Mouse (Mus musculus) heart, embryonic 16.5 days (tissue): ENCODE measurements around the gene Cln6. TPM values are rescaled to one million over a fixed set of nuclear protein-coding genes. Genes with fewer than 3 reads are reported as not detected.

ENCODE experiments used
- ATAC-seq: fragments of 200-750 bp; cut with Nextera tagmentation; replicated peaks from 2 replicates; pipeline ENCODE4 v1.8.0; 2017; ENCODE audit warnings: moderate number of reproducible peaks; ENCODE audit not compliant: insufficient read depth, low FRiP score; ENCODE audit errors: extremely low read depth
- H3K27ac ChIP-seq: fragments of 300-500 bp; sonication (generic); 2 replicates; pipeline ENCODE4 v1.5.1; 2014; ENCODE audit warnings: mild to moderate bottlenecking, low read length, control low read depth, moderate library complexity
- H3K27me3 ChIP-seq: fragments of 300-500 bp; sonication (generic); 2 replicates; pipeline ENCODE4 v1.6.1; 2014; ENCODE audit warnings: low read length, mixed read lengths; ENCODE audit not compliant: control insufficient read depth, insufficient read depth
- H3K36me3 ChIP-seq: fragments of 300-500 bp; sonication (generic); 2 replicates; pipeline ENCODE4 v1.6.1; 2014; ENCODE audit not compliant: control insufficient read depth, insufficient read depth
- H3K4me1 ChIP-seq: fragments of 300-500 bp; sonication (generic); 2 replicates; pipeline ENCODE4 v1.6.1; 2014; ENCODE audit warnings: low read length, mixed read lengths; ENCODE audit not compliant: control insufficient read depth, insufficient read depth
- H3K4me2 ChIP-seq: fragments of 300-500 bp; sonication (generic); 2 replicates; pipeline ENCODE4 v1.6.1; 2014; ENCODE audit warnings: low read depth, mild to moderate bottlenecking, control low read depth, low read length
- H3K4me3 ChIP-seq: fragments of 300-500 bp; sonication (generic); 2 replicates; pipeline ENCODE4 v1.5.1; 2014; ENCODE audit warnings: mild to moderate bottlenecking, control low read depth, low read length
- H3K9ac ChIP-seq: fragments of 300-500 bp; sonication (generic); 2 replicates; pipeline ENCODE4 v1.6.1; 2014; ENCODE audit warnings: low read length, control low read depth
- H3K9me3 ChIP-seq: fragments of 300-500 bp; sonication (generic); replicated peaks from 2 replicates; pipeline ENCODE4 v1.6.1; 2016; ENCODE audit warnings: low read length; ENCODE audit not compliant: control insufficient read depth
- WGBS: fragments of 180-500 bp; shearing (Covaris S2); extraction: QIAGEN DNeasy Blood & Tissue Kit; methylation state at CpG from one replicate; pipeline ENCODE4 v1.1.7; 2014; 5-methylcytosine and 5-hydroxymethylcytosine counted together
- polyA plus RNA-seq: library from polyadenylated mRNA; unstranded; fragments of >200 nt; fragmentation: Nextera tagmentation; extraction: Ambion mirVana; gene quantifications from 2 replicates; pipeline ENCODE4 v1.2.1, GENCODE M21; 2015

Cln6 gene
- polyA plus RNA-seq, 1 experiment from 2014 or later, result 15.9 TPM

GRCm38 (mm10) chr9:62826456-62826855 is 12.1 kb upstream of the Cln6 start:
- no peak for ATAC-seq
- Histone ChIP-seq H3K27ac (no peak overlapping the region), H3K4me2 (no peak overlapping the region), H3K36me3 (no peaks in the 10 kb centered on the region), H3K9me3 (no peaks in the 10 kb centered on the region), H3K9ac (no peak overlapping the region), H3K4me3 (no peak overlapping the region), H3K4me1 (peaks cover 9% of the 10 kb centered on the region; the same call in 1 of the 2 replicates), H3K27me3 (no peaks in the 10 kb centered on the region)
- WGBS, result 18% methylated on average over 7 of the region's 7 CpGs

GRCm38 (mm10) chr9:62827939-62828652 is 10.5 kb upstream of the Cln6 start:
- no peak for ATAC-seq
- WGBS, result 3% methylated on average over 24 of the region's 24 CpGs
- Histone ChIP-seq H3K9me3 (no peaks in the 10 kb centered on the region), H3K27ac (peak overlapping the region; percentile 67), H3K4me3 (peak overlapping the region; percentile 46), H3K36me3 (no peaks in the 10 kb centered on the region), H3K9ac (peak overlapping the region; percentile 52; the same call in 1 of the 2 replicates), H3K27me3 (no peaks in the 10 kb centered on the region), H3K4me2 (peak overlapping the region; percentile 77), H3K4me1 (peaks cover 9% of the 10 kb centered on the region; the same call in 1 of the 2 replicates)

- peaks cover 9% of the 10 kb centered on the region; the same call in 1 of the 2 replicates for H3K4me1 ChIP-seq
- H3K27me3 ChIP-seq, result no peaks in the 10 kb centered on the region
- peak overlapping the region; percentile 77 for H3K4me2 ChIP-seq
- H3K9ac ChIP-seq, result no peak overlapping the region
- no peaks in the 10 kb centered on the region for H3K36me3 ChIP-seq
- H3K4me3 ChIP-seq, result peak overlapping the region; percentile 46
- no peaks in the 10 kb centered on the region for H3K9me3 ChIP-seq
- H3K27ac ChIP-seq, result peak overlapping the region; percentile 67; the same call in 1 of the 2 replicates
- WGBS, result under 1% methylated on average over 23 of the region's 23 CpGs
- ATAC-seq, result peak; percentile 97
These were observed 9.9 kb upstream of the Cln6 start for GRCm38 (mm10) chr9:62828662-62829086.

- peaks cover 9% of the 10 kb centered on the region; the same call in 1 of the 2 replicates for H3K4me1 ChIP-seq
- H3K4me2 ChIP-seq, result no peak overlapping the region
- H3K27me3 ChIP-seq, result no peaks in the 10 kb centered on the region
- H3K9me3 ChIP-seq, result no peaks in the 10 kb centered on the region
- no peak overlapping the region for H3K27ac ChIP-seq
- H3K36me3 ChIP-seq, result no peaks in the 10 kb centered on the region
- H3K4me3 ChIP-seq, result no peak overlapping the region
- ATAC-seq, result no peak
- H3K9ac ChIP-seq, result no peak overlapping the region
- WGBS, result 77% methylated on average over 6 of the region's 6 CpGs
These were observed 8.7 kb upstream of the Cln6 start for GRCm38 (mm10) chr9:62829877-62830276.

- 62% methylated on average over 5 of the region's 5 CpGs for WGBS
- Histone ChIP-seq H3K4me1 (peaks cover 13% of the 10 kb centered on the region), H3K27me3 (no peaks in the 10 kb centered on the region), H3K4me3 (no peak overlapping the region), H3K4me2 (no peak overlapping the region), H3K9me3 (no peaks in the 10 kb centered on the region), H3K9ac (no peak overlapping the region), H3K27ac (no peak overlapping the region), H3K36me3 (no peaks in the 10 kb centered on the region)
- no peak for ATAC-seq
These were observed 3.7 kb upstream of the Cln6 start for GRCm38 (mm10) chr9:62834906-62835305.

GRCm38 (mm10) chr9:62835705-62836446 is 2.7 kb upstream of the Cln6 start:
- Histone ChIP-seq H3K9me3 (no peaks in the 10 kb centered on the region), H3K36me3 (no peaks in the 10 kb centered on the region), H3K27ac (no peak overlapping the region), H3K4me2 (no peak overlapping the region), H3K4me3 (no peak overlapping the region), H3K4me1 (peaks cover 13% of the 10 kb centered on the region), H3K9ac (no peak overlapping the region), H3K27me3 (no peaks in the 10 kb centered on the region)
- 70% methylated on average over 4 of the region's 4 CpGs for WGBS
- ATAC-seq, result no peak

- peak overlapping the region; percentile 84; the same call in 1 of the 2 replicates for H3K4me2 ChIP-seq
- peak overlapping the region; percentile 83 for H3K27ac ChIP-seq
- WGBS, result 41% methylated on average over 3 of the region's 3 CpGs
- H3K9ac ChIP-seq, result no peak overlapping the region
- ATAC-seq, result 0 out of 2 replicates have a peak, but pooled peaks have one; percentile 3
- no peak overlapping the region for H3K4me3 ChIP-seq
- no peaks in the 10 kb centered on the region for H3K27me3 ChIP-seq
- no peaks in the 10 kb centered on the region for H3K9me3 ChIP-seq
- H3K4me1 ChIP-seq, result peaks cover 13% of the 10 kb centered on the region
- no peaks in the 10 kb centered on the region for H3K36me3 ChIP-seq
These were observed 974 bp upstream of the Cln6 start for GRCm38 (mm10) chr9:62837611-62838010.

GRCm38 (mm10) chr9:62838146-62838505 is 459 bp upstream of the Cln6 start:
- no peaks in the 10 kb centered on the region for H3K9me3 ChIP-seq
- no peaks in the 10 kb centered on the region for H3K27me3 ChIP-seq
- H3K27ac ChIP-seq, result peak overlapping the region; percentile 83
- H3K36me3 ChIP-seq, result no peaks in the 10 kb centered on the region
- peaks cover 13% of the 10 kb centered on the region for H3K4me1 ChIP-seq
- H3K9ac ChIP-seq, result peak overlapping the region; percentile 97
- H3K4me3 ChIP-seq, result peak overlapping the region; percentile 79
- H3K4me2 ChIP-seq, result peak overlapping the region; percentile 84
- 9% methylated on average over 8 of the region's 8 CpGs for WGBS
- no peak for ATAC-seq
